Mouse (Mus musculus) kidney, adult 2 months (tissue): ENCODE data around the gene Lsm10.

Experiments
- CTCF ChIP-seq: fragments of 200-500 bp; conservative IDR thresholded peaks from 2 replicates; pipeline ENCODE4 v1.5.1; 2011; ENCODE audit warnings: low read depth, mild to moderate bottlenecking, control low read depth, low read length, moderate library complexity, mixed read lengths; ENCODE audit not compliant: insufficient read depth, insufficient read length
- POLR2A ChIP-seq: fragments of 200-500 bp; IDR thresholded peaks from one replicate; pipeline ENCODE4 v1.6.1; 2011; ENCODE audit warnings: low read depth, low read length, control low read depth

- TF ChIP-seq CTCF (no peak), POLR2A (no peak)
Measured at GRCm38 (mm10) chr4:126084382-126084781, 12.0 kb upstream of the Lsm10 start.
